Comparison of ENCODE assay signal across 8 mouse cellular contexts in genomic region chr13:41336260-41336659, GRCm38 (mm10).
DNase-seq lines count a peak whose midpoint lies in the region; ATAC-seq and TF ChIP-seq lines count a peak whose summit lies in the region.

No protein-coding gene starts in this region.

- H3K36me3 ChIP-seq in liver, postnatal 0 days (replicated peaks; ENCODE audit: insufficient read depth, low read length): peaks cover 33% of the 10 kb centered on the region
- H3K36me3 ChIP-seq in heart, embryonic 12.5 days: peaks cover 22% of the 10 kb centered on the region
- 0 out of 2 replicates have a peak, but pooled peaks cover 3% of the 10 kb centered on the region for H3K36me3 ChIP-seq in stomach, postnatal 0 days (ENCODE audit: control insufficient read depth, insufficient read depth, low read length)
- H3K36me3 ChIP-seq in midbrain, embryonic 13.5 days: peaks cover 7% of the 10 kb centered on the region; the same call in 1 of the 2 replicates
- no peaks in the 10 kb centered on the region for H3K36me3 ChIP-seq in neural tube, embryonic 15.5 days

- H3K4me1 ChIP-seq in liver, postnatal 0 days (ENCODE audit: insufficient read depth): peaks cover 14% of the 10 kb centered on the region
- H3K4me1 ChIP-seq in heart, embryonic 12.5 days (replicated peaks): peaks cover 83% of the 10 kb centered on the region
- peaks cover 18% of the 10 kb centered on the region for H3K4me1 ChIP-seq in stomach, postnatal 0 days (replicated peaks; ENCODE audit: control insufficient read depth, insufficient read depth)
- H3K4me1 ChIP-seq in midbrain, embryonic 13.5 days (replicated peaks): peaks cover 17% of the 10 kb centered on the region
- peaks cover 20% of the 10 kb centered on the region for H3K4me1 ChIP-seq in neural tube, embryonic 15.5 days

- no peak for TF ChIP-seq CTCF in liver, postnatal 0 days (IDR thresholded peaks at IDR 0.05; ENCODE audit: low read depth)
- TF ChIP-seq CTCF in stomach, postnatal 0 days (IDR thresholded peaks at IDR 0.05; ENCODE audit: low read depth): no peak

- DNase-seq in liver, postnatal 0 days: peak; percentile 34
- no peak for DNase-seq in liver
- DNase-seq in kidney, postnatal 14 days: peak; percentile 92
- peak; percentile 76 for DNase-seq in stomach, postnatal 0 days (ENCODE audit: low spot score)
- no peak for DNase-seq in retina, embryonic 14.5 days (ENCODE audit: low spot score)

- H3K4me3 ChIP-seq in liver, postnatal 0 days (ENCODE audit: low read depth, low read length): no peak overlapping the region
- H3K4me3 ChIP-seq in heart, embryonic 12.5 days: no peak overlapping the region
- H3K4me3 ChIP-seq in stomach, postnatal 0 days (ENCODE audit: low read depth, low read length): no peak overlapping the region
- no peak overlapping the region for H3K4me3 ChIP-seq in midbrain, embryonic 13.5 days (replicated peaks)
- no peak overlapping the region for H3K4me3 ChIP-seq in neural tube, embryonic 15.5 days (replicated peaks)

- ATAC-seq in liver, postnatal 0 days: no peak
- peak; percentile 80 for ATAC-seq in heart, embryonic 12.5 days (ENCODE audit: insufficient number of reproducible peaks, low FRiP score)
- peak; percentile 64 for ATAC-seq in stomach, postnatal 0 days (ENCODE audit: low FRiP score, low TSS enrichment)
- no peak for ATAC-seq in midbrain, embryonic 13.5 days
- ATAC-seq in neural tube, embryonic 15.5 days (ENCODE audit: low FRiP score): no peak

- no peaks in the 10 kb centered on the region for H3K27me3 ChIP-seq in liver, postnatal 0 days (ENCODE audit: insufficient read depth, low read length)
- no peaks in the 10 kb centered on the region for H3K27me3 ChIP-seq in heart, embryonic 12.5 days (replicated peaks)
- no peaks in the 10 kb centered on the region for H3K27me3 ChIP-seq in stomach, postnatal 0 days (ENCODE audit: control insufficient read depth, insufficient read depth, low read length)
- H3K27me3 ChIP-seq in midbrain, embryonic 13.5 days: no peaks in the 10 kb centered on the region
- no peaks in the 10 kb centered on the region for H3K27me3 ChIP-seq in neural tube, embryonic 15.5 days (replicated peaks)

- H3K4me2 ChIP-seq in liver, postnatal 0 days (ENCODE audit: low read depth, low read length): no peak overlapping the region
- H3K4me2 ChIP-seq in heart, embryonic 12.5 days: peak overlapping the region; percentile 16; the same call in 1 of the 2 replicates
- H3K4me2 ChIP-seq in stomach, postnatal 0 days (replicated peaks; ENCODE audit: low read depth): peak overlapping the region; percentile 15; the same call in 1 of the 2 replicates
- H3K4me2 ChIP-seq in midbrain, embryonic 13.5 days (replicated peaks): no peak overlapping the region
- H3K4me2 ChIP-seq in neural tube, embryonic 15.5 days: no peak overlapping the region

- H3K9ac ChIP-seq in liver, postnatal 0 days (replicated peaks): no peak overlapping the region
- no peak overlapping the region for H3K9ac ChIP-seq in heart, embryonic 12.5 days
- no peak overlapping the region for H3K9ac ChIP-seq in stomach, postnatal 0 days (ENCODE audit: low read length)
- H3K9ac ChIP-seq in midbrain, embryonic 13.5 days (replicated peaks): no peak overlapping the region
- no peak overlapping the region for H3K9ac ChIP-seq in neural tube, embryonic 15.5 days (replicated peaks)

- 50% methylated on average over 6 of the region's 6 CpGs for WGBS in liver, postnatal 0 days (ENCODE audit: insufficient replicate concordance)
- 9% methylated on average over 6 of the region's 6 CpGs for WGBS in heart, embryonic 12.5 days
- 20% methylated on average over 6 of the region's 6 CpGs for WGBS in stomach, postnatal 0 days
- WGBS in midbrain, embryonic 13.5 days: 68% methylated on average over 6 of the region's 6 CpGs
- 57% methylated on average over 6 of the region's 6 CpGs for WGBS in neural tube, embryonic 15.5 days

- peak overlapping the region; percentile 0; the same call in 1 of the 2 replicates for H3K27ac ChIP-seq in liver, postnatal 0 days (ENCODE audit: low read depth)
- H3K27ac ChIP-seq in heart, embryonic 12.5 days (ENCODE audit: poor library complexity, severe bottlenecking): peak overlapping the region; percentile 97
- peak overlapping the region; percentile 81 for H3K27ac ChIP-seq in stomach, postnatal 0 days (replicated peaks)
- no peak overlapping the region for H3K27ac ChIP-seq in midbrain, embryonic 13.5 days
- H3K27ac ChIP-seq in neural tube, embryonic 15.5 days (replicated peaks): no peak overlapping the region

- no peaks in the 10 kb centered on the region for H3K9me3 ChIP-seq in liver, postnatal 0 days (ENCODE audit: low read length)
- no peaks in the 10 kb centered on the region for H3K9me3 ChIP-seq in heart, embryonic 12.5 days (replicated peaks)
- H3K9me3 ChIP-seq in stomach, postnatal 0 days (ENCODE audit: control insufficient read depth, low read length): no peaks in the 10 kb centered on the region
- no peaks in the 10 kb centered on the region for H3K9me3 ChIP-seq in midbrain, embryonic 13.5 days
- no peaks in the 10 kb centered on the region for H3K9me3 ChIP-seq in neural tube, embryonic 15.5 days (replicated peaks)

- no peak for TF ChIP-seq EP300 in liver, postnatal 0 days (IDR thresholded peaks at IDR 0.05; ENCODE audit: low read depth)
- TF ChIP-seq EP300 in stomach, postnatal 0 days (optimal IDR thresholded peaks at IDR 0.05): no peak

Comparison
In these comparisons a context has a peak if more than half of its experiments do, and no peak if none do; other contexts are left out.
1. DNase-seq: peak in liver, postnatal 0 days (single experiment), kidney, postnatal 14 days (single experiment) and stomach, postnatal 0 days (single experiment); none in liver (single experiment) and retina, embryonic 14.5 days (single experiment).
2. ATAC-seq: peak in heart, embryonic 12.5 days (single experiment) and stomach, postnatal 0 days (single experiment); none in liver, postnatal 0 days (single experiment), midbrain, embryonic 13.5 days (single experiment) and neural tube, embryonic 15.5 days (single experiment).
3. H3K27ac ChIP-seq: peak in liver, postnatal 0 days (single experiment), heart, embryonic 12.5 days (single experiment) and stomach, postnatal 0 days (single experiment); none in midbrain, embryonic 13.5 days (single experiment) and neural tube, embryonic 15.5 days (single experiment).
4. H3K4me2 ChIP-seq: peak in heart, embryonic 12.5 days (single experiment) and stomach, postnatal 0 days (single experiment); none in liver, postnatal 0 days (single experiment), midbrain, embryonic 13.5 days (single experiment) and neural tube, embryonic 15.5 days (single experiment).